Mouse (Mus musculus): ENCODE measurements around the gene Spaca7.

- no peak for TF ChIP-seq GATA1 (IDR thresholded peaks at IDR 0.05; ENCODE audit: low read length)
- no peak for TF ChIP-seq TAL1 (IDR thresholded peaks at IDR 0.05; ENCODE audit: low read length)
These were observed 34.4 kb downstream of the Spaca7 start for GRCm38 (mm10) chr8:12607223-12607622.
